Comparison of ENCODE assay signal across 11 mouse cellular contexts in the genomic region with DNA sequence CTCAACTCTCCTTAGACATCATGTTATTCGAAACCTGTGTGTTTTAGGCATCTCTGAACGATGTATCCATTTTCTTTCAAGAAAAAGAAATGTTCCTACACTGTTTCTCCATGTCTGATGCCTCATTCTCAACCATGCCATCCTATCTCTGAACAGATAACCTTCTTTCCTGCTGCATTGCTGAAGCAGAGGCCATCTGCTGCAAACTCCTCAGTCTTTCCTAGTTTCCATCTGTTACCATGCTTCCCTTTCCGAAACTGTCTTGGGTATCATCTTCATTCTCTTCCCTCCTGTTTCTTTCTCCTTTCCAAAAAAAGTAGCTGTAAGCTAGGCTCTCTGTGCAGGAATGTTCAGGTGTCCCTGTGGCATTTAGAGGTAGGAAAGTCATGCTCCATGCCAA.
"Had no signal": no experiment of that assay in that cellular context is flagged by ENCODE, and none has a peak within 500 bp of the region (broad histone marks: within the 10 kb centered on the region; RNA-seq: fewer than 3 reads in every experiment).

No protein-coding gene starts in this region.

- ATAC-seq: intestine, postnatal 0 days had no signal

- DNase-seq: kidney, adult 2 months; kidney, postnatal 25 days; liver, embryonic 13.5 days; lung, adult 2 months; lung, postnatal 14 days; lung, postnatal 4 days; midbrain, embryonic 14.5 days; right cerebral cortex, postnatal 14 days; spleen, adult 18-20 months; thymus, postnatal 25 days had no signal
